Mouse (Mus musculus) limb, embryonic 11.5 days (tissue): ENCODE data around the gene Trappc10. TPM values are rescaled to one million over a fixed set of nuclear protein-coding genes. Genes with fewer than 3 reads are reported as not detected.
A peak's percentile ranks its signal among the peaks of the same experiment; 100 is the strongest.

Source experiments
- ATAC-seq: fragments of 200-750 bp; cut with Nextera tagmentation; 2 replicates; pipeline ENCODE4 v1.8.0; 2017; ENCODE audit warnings: low read depth; ENCODE audit not compliant: insufficient number of reproducible peaks, low FRiP score, low TSS enrichment
- DNase-seq: peaks from one replicate; pipeline ENCODE4 v3.0.0-alpha.2; 2015; ENCODE audit warnings: low spot score
- H3K27ac ChIP-seq: fragments of 300-500 bp; sonication (generic); replicated peaks from 2 replicates; pipeline ENCODE4 v1.5.1; 2014; ENCODE audit warnings: low read depth, mild to moderate bottlenecking, low read length
- H3K27me3 ChIP-seq: fragments of 300-500 bp; sonication (generic); 2 replicates; pipeline ENCODE4 v1.6.1; 2014; ENCODE audit warnings: mild to moderate bottlenecking, low read length, mixed read lengths; ENCODE audit not compliant: control insufficient read depth, insufficient read depth
- H3K36me3 ChIP-seq: fragments of 300-500 bp; sonication (generic); 2 replicates; pipeline ENCODE4 v1.6.1; 2014; ENCODE audit warnings: mild to moderate bottlenecking, low read length, moderate library complexity, mixed read lengths; ENCODE audit not compliant: control insufficient read depth, insufficient read depth
- H3K4me1 ChIP-seq: fragments of 300-500 bp; sonication (generic); 2 replicates; pipeline ENCODE4 v1.6.1; 2014; ENCODE audit warnings: low read length, mixed read lengths; ENCODE audit not compliant: control insufficient read depth, insufficient read depth
- H3K4me2 ChIP-seq: fragments of 300-500 bp; sonication (generic); 2 replicates; pipeline ENCODE4 v1.6.1; 2014; ENCODE audit warnings: low read depth, mild to moderate bottlenecking, moderate library complexity; ENCODE audit not compliant: severe bottlenecking
- H3K4me3 ChIP-seq: fragments of 300-500 bp; sonication (generic); 2 replicates; pipeline ENCODE4 v1.5.1; 2014; ENCODE audit warnings: low read depth, low read length
- H3K9ac ChIP-seq: fragments of 300-500 bp; sonication (generic); 2 replicates; pipeline ENCODE4 v1.6.1; 2014; ENCODE audit warnings: mild to moderate bottlenecking, low read length
- H3K9me3 ChIP-seq: fragments of 300-500 bp; sonication (generic); 2 replicates; pipeline ENCODE4 v1.6.1; 2016; ENCODE audit warnings: low read length; ENCODE audit not compliant: control insufficient read depth
- WGBS: fragments of 180-500 bp; shearing (Covaris S2); extraction: QIAGEN DNeasy Blood & Tissue Kit; methylation state at CpG from one replicate; pipeline ENCODE4 v1.1.7; 2014; 5-methylcytosine and 5-hydroxymethylcytosine counted together
- polyA plus RNA-seq: library from polyadenylated mRNA; unstranded; fragments of >200 nt; fragmentation: Nextera tagmentation; extraction: Ambion mirVana; gene quantifications from 2 replicates; pipeline ENCODE4 v1.2.1, GENCODE M21; 2014

Gene Trappc10
- polyA plus RNA-seq, 1 experiment from 2014 or later = 14.4 TPM

GRCm38 (mm10) chr10:78183577-78183976 is 60.9 kb downstream of the Trappc10 start:
- Histone ChIP-seq H3K4me2 (no peak overlapping the region; the same call in 1 of the 2 replicates), H3K27ac (no peak overlapping the region), H3K27me3 (no peaks in the 10 kb centered on the region), H3K9ac (no peak overlapping the region), H3K4me3 (no peak overlapping the region), H3K4me1 (peaks cover 8% of the 10 kb centered on the region), H3K9me3 (no peaks in the 10 kb centered on the region), H3K36me3 (peaks cover 37% of the 10 kb centered on the region)
- no peak for DNase-seq
- no peak for ATAC-seq
- WGBS = 88% methylated on average over 3 of the region's 3 CpGs

GRCm38 (mm10) chr10:78182321-78182720 is 62.1 kb downstream of the Trappc10 start:
- Histone ChIP-seq H3K4me3 (no peak overlapping the region), H3K4me1 (peaks cover 8% of the 10 kb centered on the region), H3K27me3 (no peaks in the 10 kb centered on the region), H3K27ac (no peak overlapping the region), H3K36me3 (peaks cover 37% of the 10 kb centered on the region), H3K9ac (no peak overlapping the region), H3K9me3 (no peaks in the 10 kb centered on the region), H3K4me2 (no peak overlapping the region)
- no peak for ATAC-seq
- no peak for DNase-seq
- 94% methylated on average over 17 of the region's 17 CpGs for WGBS

GRCm38 (mm10) chr10:78174474-78174873 is 70.0 kb downstream of the Trappc10 start:
- ATAC-seq (no peak), DNase-seq (no peak)
- Histone ChIP-seq H3K4me1 (no peaks in the 10 kb centered on the region), H3K27me3 (no peaks in the 10 kb centered on the region), H3K9ac (no peak overlapping the region), H3K27ac (no peak overlapping the region), H3K4me2 (no peak overlapping the region), H3K36me3 (peaks cover 30% of the 10 kb centered on the region), H3K4me3 (no peak overlapping the region), H3K9me3 (no peaks in the 10 kb centered on the region)
- 93% methylated on average over 5 of the region's 5 CpGs for WGBS

- no peak for ATAC-seq
These were observed 72.9 kb downstream of the Trappc10 start for GRCm38 (mm10) chr10:78171581-78171980.

GRCm38 (mm10) chr10:78171057-78171456 is 73.4 kb downstream of the Trappc10 start:
- DNase-seq = no peak
- no peak for ATAC-seq
- WGBS = 97% methylated on average over 7 of the region's 7 CpGs
- no peaks in the 10 kb centered on the region for H3K9me3 ChIP-seq
- H3K36me3 ChIP-seq = peaks cover 11% of the 10 kb centered on the region; the same call in 1 of the 2 replicates
- no peaks in the 10 kb centered on the region for H3K27me3 ChIP-seq
- peaks cover 6% of the 10 kb centered on the region; the same call in 1 of the 2 replicates for H3K4me1 ChIP-seq
- no peak overlapping the region for H3K9ac ChIP-seq
- H3K4me2 ChIP-seq = no peak overlapping the region
- H3K4me3 ChIP-seq = no peak overlapping the region
- H3K27ac ChIP-seq = no peak overlapping the region

More at GRCm38 (mm10) chr10:78171581-78171980, 72.9 kb downstream of the Trappc10 start:
- H3K4me1 ChIP-seq = peaks cover 6% of the 10 kb centered on the region; the same call in 1 of the 2 replicates
- no peaks in the 10 kb centered on the region for H3K9me3 ChIP-seq
- H3K9ac ChIP-seq = no peak overlapping the region
- no peak overlapping the region for H3K27ac ChIP-seq
- peaks cover 15% of the 10 kb centered on the region; the same call in 1 of the 2 replicates for H3K36me3 ChIP-seq
- no peaks in the 10 kb centered on the region for H3K27me3 ChIP-seq
- 93% methylated on average over 9 of the region's 9 CpGs for WGBS
- no peak for DNase-seq
- no peak overlapping the region for H3K4me2 ChIP-seq
- no peak overlapping the region for H3K4me3 ChIP-seq

- Histone ChIP-seq H3K9ac (no peak overlapping the region), H3K4me1 (peaks cover 6% of the 10 kb centered on the region; the same call in 1 of the 2 replicates), H3K27ac (no peak overlapping the region), H3K4me2 (peak overlapping the region; percentile 89; the same call in 1 of the 2 replicates), H3K36me3 (peaks cover 11% of the 10 kb centered on the region; the same call in 1 of the 2 replicates), H3K27me3 (no peaks in the 10 kb centered on the region), H3K4me3 (no peak overlapping the region), H3K9me3 (no peaks in the 10 kb centered on the region)
- ATAC-seq (no peak), DNase-seq (no peak)
- WGBS = 63% methylated on average over 2 of the region's 2 CpGs
These were observed 74.0 kb downstream of the Trappc10 start for GRCm38 (mm10) chr10:78170445-78170844.

GRCm38 (mm10) chr10:78169281-78170042 is 75.0 kb downstream of the Trappc10 start, which contains the start of gene D10Jhu81e:
Gene D10Jhu81e, minus strand, starts transcription at chr10:78169782.
- peaks cover 14% of the 10 kb centered on the region; the same call in 1 of the 2 replicates for H3K36me3 ChIP-seq
- H3K27me3 ChIP-seq = no peaks in the 10 kb centered on the region
- H3K27ac ChIP-seq = no peak within 1 kb of the TSS
- H3K4me2 ChIP-seq = peak within 1 kb of the TSS; percentile 89
- peaks cover 6% of the 10 kb centered on the region; the same call in 1 of the 2 replicates for H3K4me1 ChIP-seq
- peak within 1 kb of the TSS; percentile 74 for H3K9ac ChIP-seq
- ATAC-seq (peak; percentile 91), DNase-seq (peak; percentile 99)
- WGBS = 2% methylated on average over 50 of the region's 50 CpGs
- H3K9me3 ChIP-seq = no peaks in the 10 kb centered on the region
- H3K4me3 ChIP-seq = peak within 1 kb of the TSS; percentile 85

GRCm38 (mm10) chr10:78168792-78169191 is 75.6 kb downstream of the Trappc10 start:
- no peak for DNase-seq
- Histone ChIP-seq H3K9ac (peak overlapping the region; percentile 74), H3K36me3 (peaks cover 13% of the 10 kb centered on the region; the same call in 1 of the 2 replicates), H3K4me3 (peak overlapping the region; percentile 85), H3K27ac (no peak overlapping the region), H3K4me2 (peak overlapping the region; percentile 89), H3K4me1 (peaks cover 6% of the 10 kb centered on the region; the same call in 1 of the 2 replicates), H3K27me3 (no peaks in the 10 kb centered on the region), H3K9me3 (no peaks in the 10 kb centered on the region)
- ATAC-seq = no peak
- 81% methylated on average over 11 of the region's 11 CpGs for WGBS
